Mouse (Mus musculus) erythroblast, embryonic 14.5 days (primary cell): ENCODE results near the gene Prpsap1.

Source experiments
- GATA1 ChIP-seq: IDR thresholded peaks from 2 replicates; pipeline ENCODE4 v1.6.1; 2012; ENCODE audit warnings: low read length, inconsistent platforms, mixed read lengths
- TAL1 ChIP-seq: IDR thresholded peaks from 3 replicates; pipeline ENCODE4 v1.6.1; 2012; ENCODE audit warnings: low read length, inconsistent platforms, mixed read lengths

DNA sequence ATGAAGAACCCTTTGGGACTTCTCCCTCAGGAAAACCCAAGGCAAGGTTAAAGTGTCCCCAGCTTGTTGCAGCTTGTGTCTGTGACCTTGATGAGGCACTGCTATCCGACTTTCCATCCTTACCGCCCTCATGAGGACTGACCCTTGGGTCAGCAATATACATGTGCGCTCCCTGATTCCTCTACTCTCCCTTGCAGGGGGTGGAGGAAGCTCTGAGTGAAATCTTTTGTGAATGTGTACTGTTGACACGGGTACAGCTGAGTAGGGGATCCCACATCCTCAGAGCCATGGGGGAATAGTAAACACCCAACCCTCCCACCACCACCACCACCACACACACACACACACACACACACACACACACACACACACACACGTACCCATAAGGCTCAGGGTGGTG is 30.7 kb downstream of the Prpsap1 start:
- TF ChIP-seq TAL1 (no peak), GATA1 (no peak)
